Mouse (Mus musculus): ENCODE results near the gene Crlf1.

DNA sequence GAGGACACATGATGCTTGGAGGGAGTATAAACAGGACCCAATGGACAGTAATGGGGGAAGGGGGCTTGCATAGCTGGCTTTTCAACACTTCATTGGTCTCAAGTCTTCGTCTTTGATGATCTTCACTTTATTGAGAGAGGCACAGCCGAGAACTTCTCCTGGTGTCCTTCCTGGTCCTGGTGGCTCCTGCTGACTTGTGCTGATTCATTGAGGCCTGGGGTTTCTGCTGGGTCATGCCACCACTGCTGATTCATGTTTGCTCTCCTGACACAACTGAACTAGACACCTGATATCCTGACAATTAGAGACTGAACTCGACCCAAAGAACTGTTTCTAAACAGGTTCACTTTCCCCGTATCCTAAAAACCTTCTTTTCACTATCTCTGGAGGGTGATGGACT lies 49.6 kb upstream of the Crlf1 start:
- TF ChIP-seq CTCF (IDR thresholded peaks at IDR 0.05; ENCODE audit: borderline replicate concordance, control insufficient read depth, extremely low read depth, insufficient read depth, low read length, poor library complexity) (no peak), POLR2A (IDR thresholded peaks at IDR 0.05; ENCODE audit: control insufficient read depth, extremely low read depth, insufficient read depth, low read length, poor library complexity) (no peak)
